Mouse (Mus musculus): ENCODE measurements around the gene Hist1h1e. TPM values are rescaled to one million over a fixed set of nuclear protein-coding genes. Genes with fewer than 3 reads are reported as not detected.

Gene Hist1h1e
- total RNA-seq (2021), result 100 to 1,000 TPM; 307 to 345 TPM
- long read RNA-seq, experiment 1, result 0 reads
- long read RNA-seq, experiment 2, partial matches to known transcripts, result 0 of 1 reads
- long read RNA-seq, experiment 2, other reads (novel, unspliced or antisense), result 0 of 1 reads

DNA sequence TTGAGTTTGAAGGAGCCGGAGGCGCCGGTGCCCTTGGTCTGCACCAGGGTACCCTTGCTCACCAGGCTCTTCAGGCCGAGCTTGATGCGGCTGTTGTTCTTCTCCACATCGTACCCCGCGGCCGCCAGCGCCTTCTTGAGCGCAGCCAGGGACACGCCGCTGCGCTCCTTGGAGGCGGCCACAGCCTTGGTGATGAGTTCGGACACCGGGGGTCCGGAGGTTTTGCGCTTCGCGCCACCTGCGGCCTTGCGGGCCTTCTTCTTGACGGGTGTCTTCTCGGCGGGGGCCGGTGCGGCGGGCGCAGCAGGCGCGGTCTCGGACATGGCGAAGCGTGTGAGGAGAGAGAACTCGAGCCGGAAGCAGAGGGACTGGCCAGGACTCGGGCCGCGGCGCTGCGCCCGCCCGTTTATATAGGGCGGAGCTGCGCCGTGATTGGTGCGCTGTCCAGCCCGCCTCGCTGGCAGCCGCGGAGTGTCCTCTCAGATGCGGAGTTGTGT lies at the start of gene Hist1h1e:
Gene Hist1h1e (minus strand): TSS at position 384 of the 497 bp plus-strand sequence.
- DNase-seq (ENCODE audit: low spot score in 2 of 2), result peak; percentile 91 to 92

DNA sequence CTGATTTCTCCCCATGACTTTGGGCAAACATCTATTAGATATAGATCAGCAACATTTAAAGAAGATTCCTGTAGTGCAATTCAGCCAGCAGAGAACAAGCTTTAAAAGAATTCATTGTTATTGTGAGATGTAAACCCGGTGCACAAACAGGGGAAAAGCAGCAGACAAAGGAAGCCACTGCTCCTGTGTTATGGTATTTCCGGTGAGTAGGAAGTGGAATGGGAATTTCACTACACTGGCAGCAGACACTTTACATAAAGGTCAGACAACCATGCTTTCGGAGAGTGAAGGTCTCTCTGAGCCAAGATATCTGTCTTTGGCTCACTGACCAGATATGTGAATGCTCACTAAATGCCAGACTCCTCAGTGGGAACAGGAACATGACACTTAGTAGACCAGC lies 40.2 kb upstream of the Hist1h1e start:
- peak in 1 of 2 experiments; percentile 2 for DNase-seq (ENCODE audit: low spot score in 2 of 2)

DNA sequence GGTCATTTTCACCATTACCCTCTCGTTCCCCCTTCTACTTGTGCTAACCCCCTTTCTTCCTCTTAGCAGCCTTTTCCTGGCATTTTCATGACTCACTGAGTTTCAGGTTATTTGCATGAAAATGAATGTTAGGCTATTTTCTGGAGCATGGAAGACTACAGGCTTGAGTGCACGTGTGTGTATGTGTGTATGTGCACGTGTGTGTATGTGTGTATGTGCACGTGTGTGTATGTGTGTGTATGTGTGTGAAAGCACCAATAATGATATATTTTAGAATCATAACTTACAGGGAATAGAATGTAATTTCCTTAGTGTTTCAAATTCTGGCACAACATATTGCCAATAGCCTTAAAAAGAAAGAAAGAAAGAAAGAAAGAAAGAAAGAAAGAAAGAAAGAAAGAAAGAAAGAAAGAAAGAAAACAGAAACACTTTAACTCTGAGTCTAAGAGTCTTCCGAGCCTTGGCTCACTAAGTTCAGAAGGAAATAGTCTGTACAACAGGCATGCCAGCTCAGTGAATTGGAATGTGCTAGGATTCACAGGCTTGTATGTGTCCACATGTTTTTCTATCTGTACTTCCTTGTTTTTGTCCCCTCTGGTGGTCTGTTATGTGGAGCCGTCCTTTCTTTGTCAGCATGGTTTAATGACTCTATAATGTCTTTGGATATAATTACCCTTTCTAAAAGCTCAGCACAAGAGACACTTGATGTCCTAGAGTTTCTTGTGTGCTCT lies 37.4 kb upstream of the Hist1h1e start:
- peak in 1 of 2 experiments; percentile 2 for DNase-seq (ENCODE audit: low spot score in 2 of 2)

DNA sequence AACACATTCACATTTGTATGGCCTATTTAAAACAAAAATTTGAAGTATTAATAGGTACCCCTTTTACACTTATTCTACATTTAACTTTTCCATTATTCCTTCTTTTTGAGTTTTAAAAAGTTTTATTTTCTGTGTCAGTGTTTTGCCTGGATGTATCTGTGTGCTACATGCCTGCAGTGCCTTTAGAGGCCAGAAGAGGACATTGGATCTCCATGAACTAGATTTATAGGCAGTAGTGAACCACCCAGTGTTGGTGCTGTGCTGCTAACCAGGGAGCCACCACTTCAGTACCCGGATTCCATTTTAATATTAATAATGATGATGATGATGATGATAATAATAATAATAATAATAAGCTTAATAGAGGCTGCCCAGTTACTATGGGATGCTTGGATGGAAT lies 8.3 kb upstream of the Hist1h1e start:
- DNase-seq (ENCODE audit: low spot score in 2 of 2), result no peak

DNA sequence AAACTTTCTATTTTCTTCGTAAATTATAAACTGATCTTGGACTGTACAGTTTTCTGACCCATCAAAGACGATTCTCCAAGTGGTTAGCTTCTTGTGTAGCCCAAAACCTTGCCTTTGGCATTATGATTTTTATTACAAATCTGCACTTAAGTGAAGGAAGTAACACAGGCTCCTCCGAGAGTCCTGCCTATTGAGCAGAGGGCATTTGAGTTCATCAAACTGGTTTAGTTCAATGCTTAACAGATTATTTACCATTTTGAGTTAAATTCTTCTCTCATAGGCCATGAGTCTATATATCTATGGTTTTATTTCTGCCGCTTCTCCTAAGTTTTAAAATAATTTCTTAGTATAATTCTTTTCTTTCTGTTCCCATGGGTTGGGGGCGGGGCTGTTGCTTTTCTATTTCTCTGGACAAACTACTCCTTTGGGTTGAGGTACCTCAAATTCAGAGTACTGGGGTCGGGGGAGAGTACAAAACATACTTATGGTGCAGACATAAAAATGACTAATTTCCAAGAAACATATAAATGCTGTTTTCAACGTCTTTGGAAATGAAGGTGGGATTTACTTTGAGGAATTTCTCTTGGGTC lies 598 bp upstream of the Hist1h1e start:
- DNase-seq (ENCODE audit: low spot score in 2 of 2), result no peak

DNA sequence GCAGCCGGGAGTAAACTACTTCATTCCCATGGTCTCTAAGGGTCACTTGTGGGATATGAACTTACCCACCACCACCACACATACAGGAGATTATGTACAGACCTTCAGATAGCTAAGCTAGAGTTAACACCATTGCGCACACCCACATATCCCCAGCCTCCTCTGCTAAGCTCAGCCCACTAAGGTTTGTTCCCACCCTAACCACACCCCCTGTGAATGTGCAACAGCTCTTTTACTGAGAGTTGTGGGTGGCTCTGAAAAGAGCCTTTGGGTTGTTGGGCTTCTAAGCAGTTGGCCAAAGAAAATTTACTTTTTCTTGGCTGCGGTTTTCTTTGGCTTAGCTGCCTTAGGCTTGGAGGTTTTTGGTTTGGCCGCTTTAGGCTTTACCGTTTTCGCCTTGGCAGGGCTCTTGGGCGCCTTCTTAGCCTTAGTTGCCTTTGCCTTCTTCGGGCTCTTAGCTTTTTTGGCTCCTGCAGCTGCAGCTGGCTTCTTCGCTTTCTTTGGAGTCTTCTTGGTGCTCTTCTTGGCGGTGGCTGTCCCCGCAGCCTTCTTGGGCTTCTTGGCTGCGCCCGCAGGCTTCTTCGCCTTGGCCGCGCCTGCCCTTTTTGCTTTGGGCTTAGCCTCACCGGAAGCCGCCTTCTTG lies 705 bp downstream of the Hist1h1e start:
- peak; percentile 23 to 64 for DNase-seq (ENCODE audit: low spot score in 2 of 2)

DNA sequence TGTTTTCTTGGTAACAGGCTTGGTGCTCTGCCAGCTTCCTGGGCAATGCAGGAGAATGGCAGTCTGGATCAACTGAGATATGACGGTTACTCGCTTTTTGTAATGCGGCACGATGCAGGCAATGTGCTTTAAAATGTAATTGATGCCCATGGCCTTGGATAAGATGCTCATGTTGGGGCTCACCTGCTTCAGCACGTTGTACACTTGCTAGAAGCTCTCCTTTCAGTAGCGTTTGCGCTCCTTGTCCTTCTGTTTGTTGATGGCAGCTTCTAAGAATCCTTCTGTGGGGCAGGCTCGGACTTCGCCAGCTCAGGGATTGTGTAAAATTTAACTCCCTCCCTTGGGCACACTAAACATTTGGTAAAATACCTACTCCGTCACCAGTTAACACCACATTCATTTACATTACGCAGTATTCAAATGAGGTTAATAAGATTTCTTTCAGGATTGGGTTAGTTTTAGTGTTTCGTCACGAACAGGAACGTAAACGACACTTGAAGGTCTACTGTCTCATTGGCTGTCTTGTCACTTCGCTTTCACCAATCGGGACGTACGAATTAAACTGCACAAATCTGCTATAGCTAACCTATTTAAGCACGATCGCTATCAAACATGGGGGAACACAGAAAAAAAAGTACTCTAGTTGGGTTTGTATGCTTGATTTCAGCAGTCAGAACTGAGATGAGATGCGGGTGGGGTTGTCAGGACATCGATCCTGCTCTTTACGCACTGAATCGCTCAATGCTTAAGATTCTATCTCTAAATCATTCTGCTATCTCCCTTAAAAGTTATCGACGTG lies 1.4 kb downstream of the Hist1h1e start, which contains the start of gene Hist1h2be:
Gene Hist1h2be (minus strand): TSS at position 392 of the 799 bp plus-strand sequence.
- DNase-seq (ENCODE audit: low spot score in 2 of 2), result peak in 1 of 2 experiments; percentile 56

DNA sequence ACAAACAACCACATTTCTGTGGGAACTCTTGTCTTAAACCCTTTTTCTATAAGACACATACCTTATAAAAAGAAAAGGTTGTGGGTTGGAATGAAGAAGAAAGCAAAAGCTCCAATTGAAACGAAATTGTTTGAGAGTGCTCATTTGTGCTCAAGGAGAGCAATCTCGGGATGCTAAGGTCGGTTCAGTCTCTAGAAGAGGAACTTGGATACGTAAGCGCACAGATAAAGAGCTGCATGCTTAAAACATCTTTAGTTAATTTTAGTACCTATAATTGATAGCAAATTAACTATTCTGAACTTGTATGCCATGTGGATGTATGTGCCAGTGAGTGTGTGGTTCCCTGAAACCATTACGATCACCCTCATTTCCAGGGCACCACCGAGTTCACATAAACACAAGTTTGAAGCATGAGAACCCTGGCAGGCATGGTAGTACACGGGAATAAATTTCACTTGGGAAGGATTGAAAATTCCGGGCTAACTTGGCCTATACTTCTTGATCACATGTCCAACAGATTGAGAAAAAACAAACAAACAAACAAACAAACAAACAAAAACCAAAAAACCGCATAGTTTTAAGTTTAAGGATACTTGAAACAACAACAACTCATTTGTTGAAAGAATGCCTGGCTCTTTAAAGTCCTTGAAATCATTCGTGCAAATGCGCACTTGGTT lies 2.2 kb downstream of the Hist1h1e start:
- DNase-seq (ENCODE audit: low spot score in 2 of 2), result no peak

DNA sequence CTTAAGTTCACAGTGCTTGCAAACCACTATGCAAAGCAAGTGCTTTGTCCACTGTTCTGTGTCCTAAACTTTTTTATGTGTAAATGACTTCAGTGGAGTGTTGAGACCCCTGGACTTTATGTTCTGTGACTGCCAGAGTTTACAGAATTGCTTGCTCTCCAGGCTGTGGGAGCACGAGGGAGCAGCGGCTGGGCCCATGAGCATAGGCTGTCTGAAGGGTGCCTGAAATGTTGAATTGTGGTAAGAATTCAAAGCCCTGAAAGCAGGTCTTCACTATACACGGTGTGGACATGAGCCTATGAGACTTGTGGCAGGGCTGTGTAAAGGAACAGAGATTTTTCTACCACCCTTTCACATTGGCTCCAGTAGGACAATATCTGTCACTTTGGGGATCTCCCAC lies 10.7 kb downstream of the Hist1h1e start:
- no peak for DNase-seq (ENCODE audit: low spot score in 2 of 2)

DNA sequence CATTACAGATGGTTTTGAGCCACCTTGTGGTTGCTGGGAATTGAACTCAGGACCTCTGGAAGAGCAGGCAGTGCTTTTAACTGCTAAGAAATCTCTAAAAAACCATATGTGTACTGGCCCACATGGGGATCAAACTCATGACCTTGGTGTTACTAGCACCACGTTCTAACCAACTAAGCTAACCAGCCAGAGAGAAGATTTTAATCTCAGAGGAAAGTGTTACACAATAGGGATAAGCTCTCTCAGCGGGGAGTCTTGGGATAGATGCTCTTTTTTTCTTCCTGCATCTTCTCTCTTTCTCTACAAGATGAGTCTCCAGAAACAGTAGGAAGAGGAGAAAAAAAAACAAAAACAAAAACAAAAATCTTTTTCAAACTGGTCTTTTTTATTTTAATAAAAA lies 12.0 kb downstream of the Hist1h1e start:
- DNase-seq (ENCODE audit: low spot score in 2 of 2), result no peak

DNA sequence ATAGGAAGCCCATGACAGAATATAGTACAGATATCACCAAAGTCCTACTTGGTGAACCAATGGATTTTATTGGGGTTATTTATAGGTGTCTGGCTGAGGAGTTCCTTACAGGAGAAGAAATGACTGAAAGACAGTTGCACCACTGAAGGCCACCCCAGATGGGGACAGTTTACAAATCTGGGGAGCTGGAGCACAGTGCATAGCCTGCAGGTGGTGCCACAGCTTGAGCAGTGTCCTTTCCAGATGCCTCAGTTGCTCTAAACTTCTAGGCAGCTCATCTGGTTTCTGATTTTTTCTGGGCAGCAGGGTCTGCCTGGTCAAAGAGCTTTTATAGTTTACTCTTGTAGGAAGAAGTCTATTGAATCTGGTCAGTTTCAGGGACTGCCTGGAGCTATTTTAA lies 12.5 kb downstream of the Hist1h1e start:
- no peak for DNase-seq (ENCODE audit: low spot score in 2 of 2)

DNA sequence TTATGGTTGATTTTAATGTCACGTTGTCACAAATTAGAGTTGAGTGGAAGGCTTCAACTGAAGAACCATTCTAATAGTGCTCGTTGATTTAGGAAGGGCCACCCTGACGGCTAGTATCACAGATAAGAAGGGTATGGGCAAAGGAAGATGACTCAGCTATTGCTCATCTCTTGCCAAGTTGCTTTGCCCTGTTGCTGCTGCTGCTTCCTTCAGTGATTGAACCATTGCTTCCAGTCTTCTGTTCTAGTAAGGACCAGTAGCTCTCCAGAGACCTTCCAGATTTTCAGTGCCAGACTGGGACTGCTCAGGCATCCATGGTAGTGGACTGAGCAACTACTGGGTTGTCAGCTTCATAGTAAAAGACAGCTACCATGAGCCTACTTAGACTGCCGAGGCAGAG lies 13.1 kb downstream of the Hist1h1e start:
- no peak for DNase-seq (ENCODE audit: low spot score in 2 of 2)

DNA sequence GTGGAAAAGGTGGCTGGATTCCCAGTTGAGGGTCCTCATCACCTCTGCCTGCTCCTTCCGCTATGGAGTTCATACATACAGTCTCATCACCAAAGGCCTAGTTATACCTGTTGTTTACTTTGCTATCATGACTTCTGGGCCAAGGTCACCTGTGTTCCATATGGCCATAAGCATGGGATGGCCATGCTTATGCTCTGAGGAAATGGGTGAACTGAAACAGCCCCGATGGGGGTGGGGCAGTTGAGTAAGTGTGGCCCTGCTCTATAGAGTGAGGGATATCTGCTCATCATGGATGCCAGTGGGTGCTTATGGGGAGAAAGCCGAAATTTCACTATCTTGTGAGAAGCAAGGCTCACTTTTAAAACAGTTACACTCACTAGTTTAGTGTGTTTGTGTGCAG lies 17.3 kb downstream of the Hist1h1e start:
- DNase-seq (ENCODE audit: low spot score in 2 of 2), result no peak

DNA sequence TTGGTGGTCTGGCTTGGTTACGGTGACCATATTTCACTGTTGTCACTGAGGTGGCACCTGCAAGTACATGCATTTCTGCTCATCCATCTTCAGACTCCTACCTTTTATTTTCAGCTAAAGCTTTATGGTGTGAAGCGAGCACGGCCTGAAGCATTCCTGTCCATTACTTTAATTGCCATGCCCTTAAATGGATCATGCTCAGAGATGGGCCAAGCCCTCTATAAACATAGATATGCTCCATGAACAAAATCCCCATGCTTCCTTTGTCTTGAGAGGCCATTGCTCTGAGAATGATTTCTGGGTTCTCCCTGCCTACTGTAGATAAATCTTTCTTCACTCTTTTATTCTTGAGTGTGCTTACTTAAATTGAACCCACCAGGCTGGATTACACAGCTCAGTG lies 17.9 kb downstream of the Hist1h1e start:
- no peak for DNase-seq (ENCODE audit: low spot score in 2 of 2)

DNA sequence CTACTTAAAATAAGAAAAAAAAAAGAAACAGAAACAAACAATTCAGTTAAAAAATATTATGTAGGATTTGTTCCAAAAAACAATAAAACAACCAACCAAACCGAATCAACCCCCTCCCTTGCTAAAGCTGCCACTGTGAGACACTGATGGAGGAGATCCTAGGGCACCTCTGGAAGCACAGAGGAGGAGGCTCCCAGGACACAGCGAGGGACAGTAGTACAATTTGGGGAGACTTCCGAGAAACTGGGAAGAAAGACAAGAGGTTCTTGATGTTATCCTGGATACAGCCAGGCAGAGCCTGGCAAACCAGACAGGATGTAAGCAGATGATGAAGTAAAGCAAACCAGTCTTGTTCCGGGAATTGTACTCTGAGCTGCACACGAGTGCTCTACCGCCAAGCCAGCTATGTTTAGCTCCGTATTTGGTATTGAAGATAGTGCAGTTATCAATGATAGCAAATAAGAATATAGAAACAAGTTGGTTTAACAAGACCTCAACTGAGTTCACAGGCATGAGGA lies 19.1 kb downstream of the Hist1h1e start:
- no peak for DNase-seq (ENCODE audit: low spot score in 2 of 2)

DNA sequence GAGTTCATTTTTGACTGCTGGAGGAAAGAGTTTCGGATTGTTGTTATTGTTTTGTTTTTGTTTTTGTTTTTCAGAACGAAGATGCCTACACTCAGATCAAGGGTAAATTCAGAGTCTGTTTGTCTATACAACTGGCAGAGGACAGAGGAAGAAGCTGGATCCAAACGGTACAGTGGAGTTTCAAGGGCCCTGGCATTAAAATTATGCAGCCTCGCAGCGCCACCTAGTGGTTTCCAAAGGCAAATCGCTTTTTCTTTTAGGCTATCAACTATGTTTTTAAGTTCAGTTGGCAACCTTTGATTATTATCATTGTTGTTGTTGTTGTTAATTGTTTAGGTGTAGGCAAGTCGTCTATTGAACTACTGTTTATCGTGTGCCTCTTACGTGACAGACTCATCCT lies 24.4 kb downstream of the Hist1h1e start:
- DNase-seq (ENCODE audit: low spot score in 2 of 2), result peak; percentile 48 to 78

DNA sequence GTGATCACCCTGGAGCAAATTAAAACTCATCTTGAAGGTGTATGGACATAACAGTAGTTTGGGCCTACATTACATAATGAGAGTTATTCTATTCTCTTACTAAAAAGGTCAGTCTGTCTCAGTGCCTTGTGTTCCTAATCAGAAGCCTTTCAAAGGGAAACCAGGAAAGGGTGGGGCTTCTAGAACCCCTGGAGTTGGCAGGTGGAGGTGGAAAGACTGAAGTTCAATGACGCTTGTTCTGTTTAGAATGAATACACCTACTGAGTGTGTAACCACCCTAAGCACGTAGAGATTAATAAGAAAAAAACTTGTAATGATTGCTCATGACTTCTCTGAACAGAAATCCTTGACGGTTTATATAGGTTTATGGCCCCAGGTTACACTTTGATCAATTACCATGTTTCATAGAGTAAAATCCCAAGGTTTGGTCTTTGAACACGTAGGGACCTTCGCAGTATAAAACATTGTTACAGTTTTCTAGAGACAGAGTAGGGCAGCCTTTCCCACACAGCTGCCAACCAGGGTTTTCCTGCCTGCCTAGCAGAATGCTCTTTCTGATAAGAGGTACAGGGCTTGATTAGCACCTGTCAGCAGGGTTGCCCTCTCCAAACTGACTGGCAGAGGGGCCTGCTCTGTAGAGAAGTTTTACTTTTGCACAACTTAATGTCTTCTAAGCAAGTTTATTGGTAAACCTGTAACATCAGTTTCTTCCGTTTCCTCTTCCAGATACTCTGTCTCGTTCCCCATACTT lies 26.6 kb downstream of the Hist1h1e start:
- DNase-seq (ENCODE audit: low spot score in 2 of 2), result no peak

DNA sequence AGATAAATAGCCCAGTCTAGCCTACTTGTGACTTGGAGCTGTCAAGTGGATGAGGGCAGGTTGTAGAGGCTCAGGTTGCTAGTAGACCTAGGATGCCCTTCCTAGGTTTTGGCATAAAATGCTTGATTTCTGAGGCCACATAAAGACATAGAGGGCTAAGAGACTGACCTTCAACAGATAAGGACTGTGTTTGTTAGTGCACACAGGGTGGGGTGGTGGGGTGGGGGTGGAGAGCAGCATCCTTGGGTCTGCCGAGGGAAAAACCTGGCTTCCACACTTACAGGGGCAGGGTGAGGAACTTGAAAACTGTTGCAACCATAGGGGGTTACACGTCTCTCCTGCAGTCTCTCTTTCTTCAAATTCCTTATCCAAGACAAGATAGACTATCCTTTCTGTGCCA lies 27.2 kb downstream of the Hist1h1e start:
- no peak for DNase-seq (ENCODE audit: low spot score in 2 of 2)

DNA sequence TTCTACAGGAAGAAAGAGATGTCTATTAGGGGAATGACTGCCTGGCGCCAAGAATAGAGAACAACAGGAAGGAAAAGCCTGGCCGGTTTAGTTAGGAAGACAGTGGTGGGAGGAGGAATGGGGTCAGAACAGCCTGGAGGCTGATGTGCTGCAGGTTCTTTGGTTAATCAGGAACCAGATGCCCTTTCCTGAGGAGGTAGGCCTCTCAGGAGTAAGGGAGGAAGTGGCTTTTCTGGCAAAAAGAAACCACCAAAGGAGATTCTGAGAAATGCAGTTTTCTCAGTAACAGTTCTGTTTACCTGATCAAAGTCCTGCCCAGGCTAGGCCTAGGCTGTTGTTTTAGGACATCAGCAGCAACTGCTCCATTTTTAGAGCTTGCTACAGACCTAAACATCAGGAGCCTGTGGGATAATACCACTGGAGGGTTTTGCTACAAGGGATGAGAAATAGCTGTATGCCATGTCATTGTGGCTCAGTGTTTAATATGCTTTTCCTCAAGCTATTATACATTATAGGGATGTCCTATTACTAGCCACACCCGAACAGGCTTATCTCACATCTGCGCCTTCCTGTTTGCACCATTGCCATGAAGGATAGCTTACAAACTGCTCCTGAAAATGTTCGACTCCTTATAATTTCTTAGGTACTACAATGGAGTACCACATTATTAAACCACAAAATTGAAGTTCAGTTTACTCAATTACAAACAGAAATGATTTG lies 29.1 kb downstream of the Hist1h1e start:
- DNase-seq (ENCODE audit: low spot score in 2 of 2), result no peak
